Mouse (Mus musculus) thymus, postnatal 14 days (tissue): ENCODE results near the gene Errfi1.

Experiments
- DNase-seq: peaks from one replicate; pipeline ENCODE4 v3.0.0; 2021

Gene Errfi1

DNA sequence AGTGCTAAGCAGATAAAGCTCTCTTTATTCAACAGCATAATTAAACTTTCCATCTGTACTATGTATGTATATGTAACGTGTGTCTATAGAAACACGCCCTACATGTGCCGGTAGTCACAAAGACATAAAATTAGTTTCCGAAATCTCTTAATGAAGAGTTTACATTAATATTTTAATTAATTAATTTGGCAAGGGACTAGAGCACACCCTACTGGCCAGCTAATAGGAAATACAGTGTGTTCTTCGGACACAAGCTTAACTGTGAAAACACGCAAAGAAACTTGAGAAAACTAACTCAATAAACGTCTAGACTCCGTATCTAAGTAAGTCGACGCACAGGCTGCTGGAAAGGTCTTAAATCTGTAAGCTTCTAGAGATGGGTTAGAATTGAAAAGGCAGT lies 3.8 kb upstream of the Errfi1 start:
- DNase-seq = no peak

DNA sequence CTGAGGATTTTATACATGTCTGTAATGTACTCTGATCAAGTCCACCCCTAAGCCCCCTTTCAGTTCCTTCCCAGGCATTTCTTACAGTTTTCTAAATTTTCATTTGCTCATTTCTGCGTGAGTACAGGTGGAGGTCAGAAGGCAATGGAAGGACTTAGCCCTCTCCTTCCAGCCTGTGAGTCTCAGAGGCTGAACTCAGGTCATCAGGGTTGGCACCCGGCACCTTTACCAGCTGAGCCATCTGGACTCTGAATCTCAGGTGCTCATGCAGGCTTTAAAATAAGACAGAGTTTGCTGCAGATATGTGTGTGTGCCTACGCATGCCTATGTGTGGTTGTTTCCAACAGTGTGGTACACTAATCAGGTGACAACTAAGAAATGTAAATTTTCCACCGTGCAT lies 2.8 kb upstream of the Errfi1 start:
- DNase-seq = no peak

DNA sequence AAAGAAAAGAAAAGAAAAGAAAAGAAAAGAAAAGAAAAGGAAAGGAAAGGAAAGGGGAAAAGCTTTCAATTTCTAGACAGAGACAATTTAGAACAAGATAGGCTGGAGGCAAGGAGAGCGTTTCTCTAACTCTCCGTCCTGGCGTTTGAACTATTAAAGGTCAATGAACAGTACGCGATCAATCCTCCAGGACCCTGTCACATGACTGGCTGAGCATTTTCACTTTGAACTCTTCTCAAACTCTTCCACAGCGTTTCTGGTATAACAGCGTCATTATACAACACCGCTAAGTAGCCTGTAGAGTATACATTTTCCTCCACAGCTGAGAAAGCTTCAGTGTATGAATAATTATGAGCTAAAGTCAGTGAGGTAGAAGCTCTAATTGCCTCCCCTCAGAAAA lies 1.7 kb upstream of the Errfi1 start:
- DNase-seq = no peak

DNA sequence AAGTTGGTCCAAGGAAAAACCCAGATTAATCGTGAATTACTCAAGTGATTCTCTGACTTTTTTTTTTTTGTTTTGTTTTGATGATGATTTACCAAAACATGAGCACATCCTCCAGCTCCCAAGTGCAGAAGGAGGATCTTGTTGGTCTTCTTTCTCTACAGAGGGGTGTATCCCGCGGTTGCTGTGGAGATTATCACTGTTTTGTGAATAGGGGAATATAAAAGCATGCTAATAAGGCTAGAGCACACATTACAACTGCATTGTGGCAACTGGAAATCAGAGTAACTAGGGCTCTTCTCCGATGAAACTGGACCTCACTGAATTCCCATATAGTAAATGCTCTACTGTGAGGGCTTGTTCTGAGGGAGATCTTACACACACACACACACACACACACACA lies 1.2 kb upstream of the Errfi1 start:
- no peak for DNase-seq

DNA sequence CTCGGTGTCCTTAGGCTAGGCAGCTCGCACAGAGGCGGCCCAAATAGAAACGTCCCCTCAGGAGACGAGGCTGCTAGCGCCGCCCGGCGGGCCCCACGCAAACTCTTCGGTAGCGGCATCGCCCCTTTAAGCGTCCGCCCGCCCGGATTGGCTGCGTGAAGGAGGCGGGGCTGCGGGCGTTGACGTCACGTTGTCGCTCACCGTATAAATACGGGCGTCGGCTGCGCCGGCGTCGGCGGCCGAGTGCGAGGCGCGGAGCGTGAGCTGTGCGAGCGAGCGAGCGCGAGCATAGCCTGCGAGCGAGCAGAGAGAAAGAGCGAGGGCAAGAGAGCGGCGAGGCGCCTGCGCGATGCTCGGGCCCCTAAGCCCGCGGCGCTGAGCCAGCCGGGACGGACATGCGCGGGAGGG lies 1.1 kb downstream of the Errfi1 start:
- DNase-seq = peak; percentile 98

DNA sequence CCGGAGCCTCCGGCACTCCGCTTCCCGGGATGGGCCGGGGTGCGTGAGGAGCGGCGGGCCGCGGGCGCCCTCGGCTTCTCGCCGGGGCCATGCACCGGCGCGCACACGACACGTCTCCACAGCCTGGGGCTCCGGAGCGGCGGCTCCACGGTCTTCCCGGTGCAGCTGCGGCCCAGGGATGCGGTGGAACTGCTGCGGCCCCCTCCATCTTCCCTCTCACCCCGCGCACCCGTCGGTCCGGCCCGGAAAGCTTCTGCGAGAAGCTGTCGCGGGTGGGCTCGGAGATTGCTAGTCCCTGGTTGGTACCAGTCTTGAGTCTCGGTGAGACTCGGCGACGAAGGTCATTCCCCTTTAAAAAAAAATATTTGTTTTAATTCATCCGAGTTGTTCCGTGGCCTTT lies 1.6 kb downstream of the Errfi1 start:
- no peak for DNase-seq

DNA sequence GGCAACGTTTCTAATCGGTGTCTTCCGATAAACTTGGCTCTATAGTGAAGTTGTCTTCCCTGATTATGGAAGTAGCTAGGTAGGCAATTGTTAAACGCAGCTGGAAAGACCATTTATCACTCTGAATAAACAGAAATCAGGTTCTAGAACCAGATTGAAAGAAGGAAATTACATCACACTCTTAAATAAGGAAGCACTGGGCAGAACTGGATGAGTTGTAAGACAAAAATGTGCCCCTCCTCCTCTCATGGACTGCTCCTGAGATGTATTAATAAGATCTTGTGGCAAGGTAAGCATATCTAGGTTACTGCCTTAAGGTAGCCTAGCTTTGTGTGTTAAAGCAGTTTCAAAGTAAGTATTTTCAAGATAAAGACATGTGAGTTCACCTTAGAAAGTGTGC lies 6.8 kb downstream of the Errfi1 start:
- DNase-seq = no peak

DNA sequence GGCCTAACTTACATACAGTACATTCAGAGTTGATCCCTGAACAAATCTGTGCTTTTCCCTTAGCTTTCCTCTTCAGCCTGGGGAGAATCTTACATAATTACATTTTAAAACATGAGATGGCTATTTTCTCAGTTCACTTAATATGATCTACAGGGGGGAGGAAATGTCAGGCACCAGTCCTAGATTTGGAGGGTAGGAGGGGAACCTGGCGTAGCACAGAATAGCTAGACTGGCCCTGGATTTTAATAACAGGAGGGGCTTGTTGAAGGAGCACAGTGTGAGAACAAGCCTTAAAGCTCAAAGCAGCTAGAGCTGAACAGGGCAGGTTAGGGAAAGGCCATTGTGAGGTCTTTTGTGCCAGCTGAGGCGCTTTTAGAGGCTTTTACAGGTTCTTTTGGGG lies 7.4 kb downstream of the Errfi1 start:
- no peak for DNase-seq

DNA sequence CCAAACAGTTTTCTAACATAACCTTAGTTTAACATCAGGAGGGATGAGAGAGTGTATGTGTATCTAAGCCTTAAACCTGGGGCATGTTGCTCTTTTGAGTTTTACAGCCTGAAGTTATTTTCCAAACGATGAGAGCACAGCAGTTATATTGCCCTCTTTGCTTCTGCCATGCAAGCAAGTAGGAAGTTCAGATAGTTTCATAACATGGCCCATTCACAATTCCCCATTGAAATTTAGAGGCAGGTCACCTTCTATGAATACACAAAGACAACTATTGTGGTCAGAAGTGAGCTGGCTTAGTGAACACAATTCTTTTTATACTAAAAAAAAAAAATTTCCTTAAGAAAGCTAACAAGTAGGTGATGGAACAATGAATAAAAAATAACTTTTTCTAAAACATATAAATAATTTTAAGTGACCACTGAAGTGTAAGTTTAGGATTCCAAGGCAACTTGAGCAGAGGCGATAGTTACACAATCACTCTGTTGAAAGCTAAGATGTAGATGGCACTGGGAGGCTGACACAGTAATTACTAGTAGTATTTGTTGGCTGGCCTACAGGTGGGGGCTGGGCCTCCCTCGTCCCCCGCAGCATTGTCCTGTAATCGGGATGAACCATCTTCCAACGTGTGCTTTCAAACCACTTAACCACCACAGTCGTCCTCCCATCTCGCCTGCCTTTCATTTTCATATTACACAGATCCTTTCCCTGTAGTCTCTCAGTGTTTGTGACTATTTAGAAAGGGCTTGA lies 9.1 kb downstream of the Errfi1 start:
- no peak for DNase-seq

DNA sequence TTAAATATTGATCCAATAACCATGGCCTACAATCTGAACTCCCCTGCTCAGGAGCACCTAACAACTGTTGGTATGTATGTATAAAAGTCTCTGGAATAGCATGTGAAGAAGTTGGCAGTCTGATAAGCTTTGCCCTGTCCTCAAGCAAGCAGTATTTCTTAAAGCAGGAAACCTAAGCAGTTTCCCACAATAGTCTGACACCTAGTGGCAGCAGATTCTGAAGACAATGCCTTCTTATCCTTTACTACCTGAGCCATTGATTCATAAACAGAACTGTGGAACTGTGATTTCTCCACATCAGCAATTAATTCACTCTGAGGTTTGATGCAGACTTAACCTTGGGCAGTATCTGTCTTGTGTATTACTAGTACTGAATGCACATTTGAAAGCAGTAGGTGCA lies 11.7 kb downstream of the Errfi1 start:
- peak; percentile 50 for DNase-seq

DNA sequence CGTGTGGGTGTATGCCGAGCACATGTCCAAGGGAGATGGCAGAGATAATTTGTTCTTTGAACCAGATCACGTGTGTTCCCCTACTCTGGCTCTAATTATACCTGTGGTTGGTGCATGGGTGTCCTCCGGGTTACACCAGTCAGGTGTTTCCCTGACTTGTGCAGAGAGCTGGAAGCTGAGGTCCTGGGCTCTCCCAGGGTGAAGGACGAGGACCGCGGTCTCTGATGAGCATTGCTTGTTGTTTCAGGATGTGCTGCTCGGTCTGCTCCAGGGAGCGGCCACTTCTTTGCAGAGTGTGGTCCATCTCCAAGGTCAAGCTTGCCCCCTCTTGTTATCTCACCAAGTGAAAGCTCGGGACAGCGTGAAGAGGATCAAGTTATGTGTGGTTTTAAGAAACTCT lies 12.3 kb downstream of the Errfi1 start:
- no peak for DNase-seq

DNA sequence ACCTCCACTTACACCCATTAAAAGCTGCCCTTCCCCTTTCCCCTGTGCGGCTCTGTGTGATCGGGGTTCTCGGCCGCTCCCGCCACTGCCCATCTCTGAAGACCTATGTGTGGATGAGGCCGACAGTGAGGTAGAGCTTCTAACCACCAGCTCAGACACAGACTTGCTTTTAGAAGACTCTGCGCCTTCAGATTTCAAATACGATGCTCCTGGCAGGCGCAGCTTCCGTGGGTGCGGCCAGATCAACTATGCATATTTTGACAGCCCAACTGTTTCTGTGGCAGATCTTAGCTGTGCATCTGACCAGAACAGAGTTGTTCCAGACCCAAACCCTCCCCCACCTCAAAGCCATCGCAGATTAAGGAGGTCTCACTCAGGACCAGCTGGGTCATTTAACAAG lies 12.8 kb downstream of the Errfi1 start:
- DNase-seq = no peak

DNA sequence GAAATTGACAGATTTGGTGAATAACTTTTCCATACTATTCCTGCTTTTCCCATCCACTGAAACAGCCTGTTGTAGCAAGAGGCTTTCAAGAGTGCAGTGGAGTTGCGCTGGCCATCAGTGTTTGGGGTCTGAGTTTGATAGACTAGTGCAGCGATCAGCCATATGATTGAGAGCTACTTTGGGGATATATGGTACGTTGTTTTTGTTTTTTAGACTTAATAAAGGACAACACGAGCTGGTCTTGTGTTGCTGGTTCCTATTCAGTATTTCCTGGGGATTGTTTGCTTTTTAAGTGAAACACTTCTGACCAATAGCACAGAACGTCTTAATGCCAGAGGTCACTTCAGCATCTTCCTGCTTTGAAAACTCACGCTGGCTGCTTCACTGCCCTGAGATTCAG lies 14.4 kb downstream of the Errfi1 start:
- no peak for DNase-seq

DNA sequence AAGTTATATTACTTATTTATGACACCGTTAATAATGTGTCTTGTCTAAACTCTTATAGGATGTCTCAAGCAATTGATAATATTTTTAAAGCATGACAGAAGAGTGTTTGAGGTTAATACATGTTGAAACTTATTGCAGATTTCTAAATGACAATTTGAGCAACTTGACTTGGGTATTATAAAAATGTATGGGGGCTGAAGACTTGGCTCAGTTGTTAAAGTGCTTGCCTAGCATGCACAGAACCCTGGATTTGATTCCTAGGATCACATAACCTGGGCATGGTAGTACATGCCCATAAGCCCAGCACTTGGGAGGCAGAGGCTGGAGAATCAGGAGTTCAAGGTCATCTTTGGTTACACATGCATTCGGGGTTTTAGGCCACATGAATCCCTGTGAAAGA lies 15.1 kb downstream of the Errfi1 start:
- DNase-seq = no peak

DNA sequence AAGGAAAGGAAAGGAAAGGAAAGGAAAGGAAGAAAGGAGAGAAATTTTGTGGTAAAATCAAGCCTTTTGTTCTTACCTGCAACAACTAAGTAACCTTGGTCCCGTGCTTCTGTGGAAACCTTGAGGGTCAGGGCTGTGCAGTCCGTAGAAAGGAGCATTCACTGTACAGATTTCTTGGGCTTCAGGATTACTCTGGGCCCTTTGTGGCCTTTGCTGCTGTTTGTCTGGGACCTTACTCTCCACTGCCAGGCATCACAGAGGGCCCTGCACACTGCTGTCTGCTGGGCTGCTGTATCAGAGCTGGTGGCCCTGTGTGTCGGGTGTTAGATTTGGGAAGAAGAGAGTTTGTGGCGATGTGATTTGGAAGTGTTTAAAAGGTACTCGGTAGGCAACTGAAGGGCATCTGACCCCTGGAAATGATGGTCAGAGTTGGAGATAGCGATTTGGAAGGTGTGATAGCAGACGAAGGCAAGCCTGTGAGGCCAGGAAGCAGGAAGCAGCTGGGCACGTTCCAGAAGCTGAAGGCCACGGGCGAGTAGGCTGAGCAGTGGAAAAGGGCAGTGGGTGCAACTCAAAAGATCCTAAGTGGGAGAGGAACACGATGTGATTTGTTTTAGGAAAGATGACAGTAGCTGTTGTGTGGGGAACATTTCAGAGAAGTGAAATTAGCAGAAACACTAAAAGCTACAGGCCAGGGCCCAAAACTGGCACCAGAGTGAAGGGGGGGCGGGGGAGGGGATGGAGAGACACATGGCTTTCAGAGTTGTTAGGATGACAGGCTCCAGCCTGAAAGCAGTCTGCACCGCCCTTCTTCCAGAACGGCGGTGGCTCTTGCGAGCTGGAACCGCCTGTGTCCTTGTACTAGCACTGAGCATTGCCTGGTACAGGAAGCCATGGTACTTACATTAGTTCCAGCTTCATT lies 15.8 kb downstream of the Errfi1 start:
- DNase-seq = no peak

DNA sequence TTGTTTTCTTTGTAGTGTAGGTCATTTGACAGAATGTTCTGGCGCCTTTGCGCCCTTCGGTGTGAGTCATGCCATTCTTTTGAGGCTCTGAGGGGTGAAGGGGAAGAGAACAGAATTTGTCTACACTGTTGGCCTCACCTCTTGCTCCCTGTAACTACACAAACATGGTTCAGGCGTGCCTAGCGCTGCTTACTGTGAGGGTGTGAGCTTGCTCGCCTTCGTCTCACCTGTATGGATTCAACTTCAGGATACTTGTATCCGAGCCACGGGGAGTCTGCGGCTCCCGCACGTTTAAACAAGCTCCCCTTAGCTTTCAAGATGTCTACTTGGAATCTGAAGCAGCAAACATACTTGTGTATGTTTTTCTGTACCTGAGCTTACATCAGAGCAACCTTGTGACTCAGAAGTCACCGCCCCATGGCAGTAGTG lies 17.3 kb downstream of the Errfi1 start:
- no peak for DNase-seq

DNA sequence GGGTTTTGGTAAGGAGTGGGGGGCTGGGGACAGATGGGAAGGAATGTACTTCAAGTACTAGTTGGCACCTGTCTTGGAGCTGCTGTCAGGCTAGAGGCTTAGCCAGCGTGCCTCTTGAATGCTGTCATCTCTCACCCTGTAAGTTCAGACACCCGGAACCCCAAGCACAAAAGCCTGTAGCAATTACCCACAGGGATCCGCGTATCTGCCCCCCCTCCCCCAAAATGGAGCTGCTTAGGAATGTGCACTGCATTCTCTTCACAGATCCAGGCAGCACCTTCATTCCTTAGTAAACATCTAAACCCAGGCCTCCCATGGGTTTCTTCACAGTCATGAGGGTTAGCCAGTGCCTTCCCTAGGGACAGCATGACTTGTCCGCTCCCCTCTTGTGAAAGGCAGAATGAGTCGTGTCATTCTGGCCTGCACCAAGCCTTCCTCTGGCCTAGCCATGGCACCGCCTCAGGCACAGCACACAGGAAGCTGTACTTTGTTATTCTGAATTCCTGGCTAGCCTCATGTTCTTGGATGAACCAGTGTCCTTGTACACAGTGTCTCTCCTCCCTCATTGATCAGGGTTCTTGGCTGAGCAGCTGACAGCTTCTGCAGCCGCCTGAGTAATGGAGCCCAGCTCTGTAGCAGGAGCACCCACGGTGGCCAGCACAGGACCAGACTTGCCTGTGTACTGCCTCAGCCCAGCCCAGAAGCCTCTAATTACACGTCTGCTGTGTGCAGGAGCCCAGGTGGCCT lies 17.8 kb downstream of the Errfi1 start:
- DNase-seq = no peak

DNA sequence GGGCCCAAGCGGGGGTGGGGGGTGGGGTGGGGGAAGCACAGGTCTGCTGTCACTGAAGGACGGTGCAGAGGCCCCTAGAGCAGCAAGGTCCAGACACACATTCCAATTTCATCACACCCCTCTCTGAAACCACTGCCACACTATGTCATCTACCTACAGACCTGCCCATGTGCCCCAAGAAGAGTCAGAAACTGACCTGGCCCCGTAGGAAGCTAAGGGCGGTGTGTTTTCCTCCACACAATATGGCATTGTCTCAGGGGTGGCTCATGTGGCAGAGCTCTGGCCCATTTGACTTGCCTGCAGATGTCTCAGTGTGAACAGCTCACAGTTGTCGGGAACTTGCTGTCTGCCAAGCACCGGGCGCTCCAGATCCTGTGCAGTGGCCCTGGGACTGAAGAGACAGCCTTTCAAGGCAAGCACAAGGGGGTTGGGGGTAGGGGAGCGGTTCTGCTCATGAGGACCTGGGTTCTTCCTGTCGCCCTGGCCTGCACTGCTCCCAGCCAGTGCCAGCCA lies 18.5 kb downstream of the Errfi1 start:
- no peak for DNase-seq

DNA sequence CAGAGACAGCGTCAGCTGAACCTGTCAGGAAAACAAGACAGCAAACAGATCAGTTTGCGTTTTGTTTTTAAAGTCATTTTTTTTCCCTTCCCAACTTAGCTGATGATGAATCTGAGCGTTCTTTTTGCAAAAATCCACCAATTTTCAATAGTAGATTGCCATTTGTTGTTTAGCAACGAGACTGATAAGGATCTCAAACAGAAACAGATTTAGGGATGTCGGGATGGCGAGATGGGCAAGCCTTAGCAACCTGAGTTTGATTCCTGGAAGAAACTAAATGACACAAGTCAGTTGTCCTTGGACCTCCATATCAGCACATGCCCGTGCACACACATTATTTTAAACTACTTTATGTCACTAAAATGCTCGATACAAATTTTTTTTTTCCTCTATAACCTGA lies 19.0 kb downstream of the Errfi1 start:
- no peak for DNase-seq

DNA sequence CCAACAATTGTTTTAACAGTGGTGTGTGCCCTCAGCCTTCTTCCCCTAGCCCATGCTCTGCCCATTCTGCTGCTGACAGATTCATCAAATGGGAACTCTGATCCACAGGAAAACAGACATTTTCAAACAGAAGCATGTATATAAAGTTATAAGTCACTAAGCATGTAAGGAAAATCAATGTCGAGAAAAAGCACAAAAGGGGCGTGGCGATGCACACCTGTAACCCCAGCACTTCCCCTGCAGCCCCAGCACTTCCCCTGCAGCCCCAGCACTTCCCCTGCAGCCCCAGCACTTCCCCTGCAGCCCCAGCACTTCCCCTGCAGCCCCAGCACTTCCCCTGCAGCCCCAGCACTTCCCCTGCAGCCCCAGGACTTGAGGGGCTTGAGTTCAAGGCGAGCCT lies 20.7 kb downstream of the Errfi1 start:
- peak; percentile 35 for DNase-seq

DNA sequence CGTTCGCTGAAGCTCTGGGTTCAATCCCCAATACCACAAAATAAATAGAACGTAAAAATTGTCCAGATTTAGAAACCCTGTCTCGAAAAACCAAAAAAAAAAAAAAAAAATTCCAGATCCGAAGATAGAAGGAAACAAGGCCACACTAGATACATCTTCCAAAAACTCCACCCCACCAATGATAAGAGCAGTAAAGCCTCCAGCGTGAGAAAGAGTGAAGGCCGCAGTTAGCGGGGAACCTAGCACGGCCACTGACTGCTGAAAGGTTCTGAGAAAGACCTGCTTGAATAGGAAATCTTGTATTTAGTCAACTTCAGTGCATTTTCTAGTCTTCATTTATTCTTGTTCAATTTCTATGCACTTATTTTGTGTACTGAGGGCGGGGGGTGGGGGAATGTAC lies 21.7 kb downstream of the Errfi1 start:
- no peak for DNase-seq

DNA sequence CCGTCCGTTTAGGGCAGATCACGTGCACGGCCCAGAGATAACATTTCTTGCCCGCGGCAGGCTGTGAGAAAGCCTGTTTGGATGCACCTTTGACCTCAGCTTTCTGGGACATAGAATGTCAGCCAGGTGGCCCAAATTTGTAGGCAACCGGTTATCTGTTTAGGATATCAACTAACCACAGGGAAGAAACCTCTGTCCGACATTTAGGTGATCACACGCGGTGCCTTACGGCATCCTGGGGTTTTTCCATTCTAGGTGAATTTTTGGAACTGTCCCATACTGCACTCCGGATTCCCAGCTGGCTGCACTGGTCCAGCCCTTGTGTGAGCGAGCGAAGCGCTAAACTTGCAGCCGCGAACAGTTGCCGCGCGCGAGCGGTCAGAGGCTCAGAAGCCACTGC lies 25.9 kb downstream of the Errfi1 start:
- no peak for DNase-seq

DNA sequence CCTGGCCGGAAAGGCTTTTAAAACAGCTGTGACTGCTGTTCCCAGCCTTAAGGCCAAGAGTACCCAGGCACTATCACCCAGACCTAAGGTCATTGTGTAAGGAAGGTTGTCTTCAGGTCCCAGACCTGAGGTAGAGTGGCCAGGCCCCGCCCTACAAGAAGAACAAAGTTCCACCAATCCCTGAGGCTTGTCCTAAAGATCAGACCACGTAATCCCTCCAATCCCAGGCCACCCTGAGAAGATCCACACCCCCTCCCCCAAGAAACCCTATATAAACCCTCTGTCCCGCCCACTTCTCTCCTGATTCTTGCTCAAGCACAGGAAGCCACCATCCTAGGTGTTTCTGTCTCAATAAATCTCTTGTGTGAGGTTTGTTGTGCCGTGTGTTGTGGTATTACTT lies 26.6 kb downstream of the Errfi1 start:
- DNase-seq = no peak
